Mouse (Mus musculus) myocyte (in vitro differentiated cells): Measurements from ENCODE around the gene Zp3r.

Experiments
- MAX ChIP-seq: IDR thresholded peaks from one replicate; pipeline ENCODE4 v1.6.1; 2011; ENCODE audit warnings: low read depth, mild to moderate bottlenecking, control low read depth
- MYOG ChIP-seq, 3 experiments: IDR thresholded peaks; one replicate each; pipeline ENCODE4 v1.6.1; 2011; ENCODE audit warnings: control low read depth in 2 of 3, low read depth in 2 of 3, mild to moderate bottlenecking in 2 of 3; ENCODE audit not compliant: insufficient read length in 2 of 3, control insufficient read depth in 1 of 3, insufficient read depth in 1 of 3
- POLR2A ChIP-seq: IDR thresholded peaks from one replicate; pipeline ENCODE4 v1.6.1; 2011; ENCODE audit warnings: low read depth, mild to moderate bottlenecking, control low read depth, moderate library complexity; ENCODE audit not compliant: insufficient read length
- POLR2AphosphoS2 ChIP-seq: IDR thresholded peaks from one replicate; pipeline ENCODE4 v1.6.1; 2011; ENCODE audit warnings: low read depth, control low read depth; ENCODE audit not compliant: insufficient read length
- TCF12 ChIP-seq: IDR thresholded peaks from one replicate; pipeline ENCODE4 v1.6.1; 2011; ENCODE audit warnings: mild to moderate bottlenecking, control low read depth; ENCODE audit not compliant: poor library complexity, insufficient read depth, severe bottlenecking
- TCF3 ChIP-seq: IDR thresholded peaks from one replicate; pipeline ENCODE4 v1.6.1; 2011; ENCODE audit warnings: low read depth, control low read depth; ENCODE audit not compliant: insufficient read length
- USF1 ChIP-seq: IDR thresholded peaks from one replicate; pipeline ENCODE4 v1.6.1; 2011; ENCODE audit warnings: low read depth, mild to moderate bottlenecking, control low read depth, moderate library complexity

DNA sequence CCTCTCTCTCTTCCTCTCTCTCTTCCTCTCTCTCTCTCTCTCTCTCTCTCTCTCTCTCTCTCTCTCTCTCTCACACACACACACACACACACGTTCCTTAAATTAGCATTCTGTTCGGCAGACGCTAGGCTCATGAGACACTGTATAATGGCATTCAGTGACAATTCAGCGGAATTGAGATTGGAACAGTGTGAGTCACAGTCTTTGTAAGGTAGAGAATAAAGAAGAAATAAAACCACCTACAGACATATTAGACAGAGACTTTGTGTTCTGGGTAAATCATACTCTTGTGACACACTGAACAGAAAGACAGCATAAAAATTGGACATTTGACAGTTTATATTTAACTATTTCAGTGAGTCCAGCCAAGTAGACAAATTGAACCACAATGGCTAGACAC is 53.0 kb downstream of the Zp3r start:
- TF ChIP-seq TCF12 (no peak), MAX (no peak), TCF3 (no peak), POLR2AphosphoS2 (no peak), POLR2A (no peak), MYOG (IDR thresholded peaks at IDR 0.05; ENCODE audit: control insufficient read depth in 1 of 3, insufficient read depth in 1 of 3, insufficient read length in 2 of 3, low read depth in 2 of 3) (no peak), USF1 (no peak)
